Mouse (Mus musculus): Measurements from ENCODE around the gene Hmgcll1. TPM values are rescaled to one million over a fixed set of nuclear protein-coding genes. Genes with fewer than 3 reads are reported as not detected.
"Not testable (repeated sequence)": the region's sequence is repeated elsewhere in the genome, so short reads cannot be mapped to it uniquely, and the experiment has no call there.

Hmgcll1 gene
- polyA plus RNA-seq, 1 experiment from 2014 or later, result 2.9 TPM

DNA sequence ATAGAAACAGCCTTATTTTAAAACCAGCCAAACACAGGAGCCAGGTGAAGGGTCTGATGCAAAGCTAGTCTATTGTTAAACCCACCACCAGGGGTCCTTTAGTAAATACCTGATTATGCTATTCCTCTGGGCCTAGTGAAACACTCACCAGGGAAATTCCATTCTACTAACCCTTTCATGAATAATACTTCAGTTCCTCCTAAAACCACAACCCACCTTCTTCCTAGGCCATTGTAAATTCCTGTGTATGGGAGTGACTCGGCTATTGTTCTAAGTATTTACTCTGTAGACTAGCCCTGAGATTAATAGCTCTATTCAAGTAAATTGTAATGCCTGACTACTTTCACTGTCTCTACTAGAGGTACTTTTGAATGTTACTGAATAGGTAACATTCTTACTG lies 89.8 kb downstream of the Hmgcll1 start:
- H3K9ac ChIP-seq (ENCODE audit: low read depth, low read length); H3K27me3 ChIP-seq (replicated peaks; ENCODE audit: control insufficient read depth, insufficient read depth, low read length); DNase-seq (ENCODE audit: low spot score); H3K4me1 ChIP-seq (ENCODE audit: control insufficient read depth, insufficient read depth, low read length); H3K27ac ChIP-seq (replicated peaks; ENCODE audit: low read depth, low read length); ATAC-seq (ENCODE audit: low read depth); H3K9me3 ChIP-seq (ENCODE audit: control insufficient read depth, low read length); H3K4me2 ChIP-seq (ENCODE audit: low read depth, low read length); H3K36me3 ChIP-seq (ENCODE audit: control insufficient read depth, insufficient read depth, low read length); H3K4me3 ChIP-seq (ENCODE audit: low read depth, low read length): not testable (repeated sequence)
- 92% methylated on average over 1 of the region's 1 CpGs for WGBS

GRCm38 (mm10) chr9:76104846-76105245 lies 90.2 kb downstream of the Hmgcll1 start:
- H3K36me3 ChIP-seq (ENCODE audit: control insufficient read depth, insufficient read depth, low read length), result no peaks in the 10 kb centered on the region
- WGBS, result 89% methylated on average over 5 of the region's 5 CpGs
- no peak overlapping the region for H3K27ac ChIP-seq (replicated peaks; ENCODE audit: low read depth, low read length)
- no peak overlapping the region for H3K9ac ChIP-seq (ENCODE audit: low read depth, low read length)
- H3K4me3 ChIP-seq (ENCODE audit: low read depth, low read length), result no peak overlapping the region
- no peak for DNase-seq (ENCODE audit: low spot score)
- ATAC-seq (ENCODE audit: low read depth), result no peak
- H3K9me3 ChIP-seq (ENCODE audit: control insufficient read depth, low read length), result no peaks in the 10 kb centered on the region
- no peak overlapping the region for H3K4me2 ChIP-seq (ENCODE audit: low read depth, low read length)
- no peaks in the 10 kb centered on the region for H3K4me1 ChIP-seq (ENCODE audit: control insufficient read depth, insufficient read depth, low read length)
- H3K27me3 ChIP-seq (replicated peaks; ENCODE audit: control insufficient read depth, insufficient read depth, low read length), result no peaks in the 10 kb centered on the region

DNA sequence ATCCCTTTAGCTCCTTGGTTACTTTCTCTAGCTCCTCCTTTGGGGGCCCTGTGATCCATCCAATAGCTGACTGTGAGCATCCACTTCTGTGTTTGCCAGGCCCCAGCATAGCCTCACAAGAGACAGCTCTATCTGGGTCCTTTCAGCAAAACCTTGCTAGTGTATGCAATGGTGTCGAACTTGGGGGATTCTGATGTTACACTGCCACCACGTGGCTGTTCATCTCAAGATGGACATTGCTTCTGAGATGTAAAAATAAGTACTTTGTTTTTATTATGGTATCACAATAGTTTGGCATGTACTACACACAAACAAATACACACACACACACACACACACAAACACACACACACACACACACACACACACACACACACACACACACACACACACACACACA lies 108.2 kb downstream of the Hmgcll1 start:
- 3% methylated on average over 2 of the region's 2 CpGs for WGBS

DNA sequence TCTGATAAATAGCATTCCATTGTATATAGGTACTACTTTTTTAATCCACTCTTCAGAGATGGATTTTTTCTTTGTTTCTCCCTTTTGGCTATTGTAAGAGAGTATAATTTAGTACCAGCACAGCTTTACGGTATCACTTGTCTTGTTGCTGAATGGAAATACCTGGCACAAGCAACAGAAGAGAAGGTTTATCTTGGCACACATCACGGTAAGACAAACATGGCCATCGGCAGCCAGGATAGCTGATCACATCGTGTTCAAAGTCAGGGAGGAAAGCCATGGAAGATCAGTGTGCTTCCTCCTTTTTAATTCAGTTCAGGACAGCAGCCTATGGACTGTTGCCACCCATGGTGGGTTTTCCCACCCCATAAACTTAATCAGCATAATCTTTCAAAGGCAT lies 109.6 kb downstream of the Hmgcll1 start:
- Histone ChIP-seq H3K27me3 (replicated peaks; ENCODE audit: control insufficient read depth, insufficient read depth, low read length) (no peaks in the 10 kb centered on the region), H3K9me3 (ENCODE audit: control insufficient read depth, low read length) (no peaks in the 10 kb centered on the region), H3K36me3 (ENCODE audit: control insufficient read depth, insufficient read depth, low read length) (no peaks in the 10 kb centered on the region), H3K4me3 (ENCODE audit: low read depth, low read length) (no peak overlapping the region), H3K4me2 (ENCODE audit: low read depth, low read length) (no peak overlapping the region), H3K9ac (ENCODE audit: low read depth, low read length) (no peak overlapping the region), H3K27ac (replicated peaks; ENCODE audit: low read depth, low read length) (no peak overlapping the region), H3K4me1 (ENCODE audit: control insufficient read depth, insufficient read depth, low read length) (no peaks in the 10 kb centered on the region)
- no peak for DNase-seq (ENCODE audit: low spot score)
- WGBS, result 68% methylated on average over 4 of the region's 4 CpGs
- no peak for ATAC-seq (ENCODE audit: low read depth)

More for the DNA sequence above, 108.2 kb downstream of the Hmgcll1 start:
- H3K9me3 ChIP-seq (ENCODE audit: control insufficient read depth, low read length); H3K4me1 ChIP-seq (ENCODE audit: control insufficient read depth, insufficient read depth, low read length); H3K27ac ChIP-seq (replicated peaks; ENCODE audit: low read depth, low read length); H3K27me3 ChIP-seq (replicated peaks; ENCODE audit: control insufficient read depth, insufficient read depth, low read length); H3K9ac ChIP-seq (ENCODE audit: low read depth, low read length); H3K4me2 ChIP-seq (ENCODE audit: low read depth, low read length); H3K36me3 ChIP-seq (ENCODE audit: control insufficient read depth, insufficient read depth, low read length); H3K4me3 ChIP-seq (ENCODE audit: low read depth, low read length): not testable (repeated sequence)
- ATAC-seq (ENCODE audit: low read depth) (peak; percentile 68; the same call in 1 of the 2 replicates), DNase-seq (ENCODE audit: low spot score) (peak; percentile 82)

GRCm38 (mm10) chr9:76129353-76129752 lies 114.7 kb downstream of the Hmgcll1 start:
- H3K27me3 ChIP-seq (replicated peaks; ENCODE audit: control insufficient read depth, insufficient read depth, low read length), result no peaks in the 10 kb centered on the region
- no peaks in the 10 kb centered on the region for H3K36me3 ChIP-seq (ENCODE audit: control insufficient read depth, insufficient read depth, low read length)
- peaks cover 5% of the 10 kb centered on the region; the same call in 1 of the 2 replicates for H3K4me1 ChIP-seq (ENCODE audit: control insufficient read depth, insufficient read depth, low read length)
- ATAC-seq (ENCODE audit: low read depth) (no peak), DNase-seq (ENCODE audit: low spot score) (no peak)
- H3K4me3 ChIP-seq (ENCODE audit: low read depth, low read length), result no peak overlapping the region
- no peak overlapping the region for H3K4me2 ChIP-seq (ENCODE audit: low read depth, low read length)
- H3K9ac ChIP-seq (ENCODE audit: low read depth, low read length), result no peak overlapping the region
- WGBS, result 48% methylated on average over 1 of the region's 1 CpGs
- H3K9me3 ChIP-seq (ENCODE audit: control insufficient read depth, low read length), result no peaks in the 10 kb centered on the region
- H3K27ac ChIP-seq (replicated peaks; ENCODE audit: low read depth, low read length), result no peak overlapping the region

DNA sequence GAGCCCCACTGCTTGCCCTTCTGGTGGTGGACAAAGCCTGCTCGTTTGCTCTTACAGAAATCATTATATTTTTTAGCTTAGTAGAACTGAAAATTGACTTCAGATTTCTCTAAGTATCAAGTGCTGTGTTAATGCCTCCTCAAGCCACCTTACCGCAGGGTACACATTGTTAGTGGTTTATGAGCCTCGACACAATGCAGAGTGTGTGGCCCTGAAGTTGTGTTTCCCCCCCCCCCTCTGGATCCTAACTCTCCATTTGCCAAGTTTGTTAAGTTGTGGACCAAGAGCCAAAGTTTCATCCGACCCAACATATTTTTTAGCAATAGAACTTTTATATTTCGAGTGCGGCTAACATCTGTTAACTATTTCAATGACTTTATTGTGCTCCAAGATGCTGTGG lies 119.4 kb downstream of the Hmgcll1 start:
- no peak overlapping the region for H3K4me3 ChIP-seq (ENCODE audit: low read depth, low read length)
- no peaks in the 10 kb centered on the region for H3K9me3 ChIP-seq (ENCODE audit: control insufficient read depth, low read length)
- H3K9ac ChIP-seq (ENCODE audit: low read depth, low read length), result no peak overlapping the region
- DNase-seq (ENCODE audit: low spot score), result peak; percentile 66
- H3K27me3 ChIP-seq (replicated peaks; ENCODE audit: control insufficient read depth, insufficient read depth, low read length), result no peaks in the 10 kb centered on the region
- 65% methylated on average over 6 of the region's 6 CpGs for WGBS
- H3K4me1 ChIP-seq (ENCODE audit: control insufficient read depth, insufficient read depth, low read length), result peaks cover 8% of the 10 kb centered on the region; the same call in 1 of the 2 replicates
- peak overlapping the region; percentile 68; the same call in 1 of the 2 replicates for H3K27ac ChIP-seq (replicated peaks; ENCODE audit: low read depth, low read length)
- H3K36me3 ChIP-seq (ENCODE audit: control insufficient read depth, insufficient read depth, low read length), result no peaks in the 10 kb centered on the region
- no peak for ATAC-seq (ENCODE audit: low read depth)
- H3K4me2 ChIP-seq (ENCODE audit: low read depth, low read length), result no peak overlapping the region

- H3K27ac ChIP-seq (replicated peaks; ENCODE audit: low read depth, low read length), result no peak overlapping the region
- H3K9ac ChIP-seq (ENCODE audit: low read depth, low read length), result no peak overlapping the region
- WGBS, result 73% methylated on average over 3 of the region's 3 CpGs
- peak; percentile 88 for ATAC-seq (ENCODE audit: low read depth)
- H3K4me3 ChIP-seq (ENCODE audit: low read depth, low read length), result no peak overlapping the region
- no peaks in the 10 kb centered on the region for H3K36me3 ChIP-seq (ENCODE audit: control insufficient read depth, insufficient read depth, low read length)
- no peak overlapping the region for H3K4me2 ChIP-seq (ENCODE audit: low read depth, low read length)
- H3K9me3 ChIP-seq (ENCODE audit: control insufficient read depth, low read length), result no peaks in the 10 kb centered on the region
- DNase-seq (ENCODE audit: low spot score), result peak; percentile 89
- H3K4me1 ChIP-seq (ENCODE audit: control insufficient read depth, insufficient read depth, low read length), result peaks cover 8% of the 10 kb centered on the region; the same call in 1 of the 2 replicates
- no peaks in the 10 kb centered on the region for H3K27me3 ChIP-seq (replicated peaks; ENCODE audit: control insufficient read depth, insufficient read depth, low read length)
These were observed 123.9 kb downstream of the Hmgcll1 start for GRCm38 (mm10) chr9:76138378-76139109.

- ATAC-seq (ENCODE audit: low read depth), result no peak
- Histone ChIP-seq H3K9ac (ENCODE audit: low read depth, low read length) (no peak overlapping the region), H3K36me3 (ENCODE audit: control insufficient read depth, insufficient read depth, low read length) (no peaks in the 10 kb centered on the region), H3K27ac (replicated peaks; ENCODE audit: low read depth, low read length) (no peak overlapping the region), H3K27me3 (replicated peaks; ENCODE audit: control insufficient read depth, insufficient read depth, low read length) (no peaks in the 10 kb centered on the region), H3K4me3 (ENCODE audit: low read depth, low read length) (no peak overlapping the region), H3K4me1 (ENCODE audit: control insufficient read depth, insufficient read depth, low read length) (no peaks in the 10 kb centered on the region), H3K4me2 (ENCODE audit: low read depth, low read length) (no peak overlapping the region), H3K9me3 (ENCODE audit: control insufficient read depth, low read length) (no peaks in the 10 kb centered on the region)
- 71% methylated on average over 3 of the region's 3 CpGs for WGBS
- DNase-seq (ENCODE audit: low spot score), result no peak
These were observed 130.9 kb downstream of the Hmgcll1 start for GRCm38 (mm10) chr9:76145593-76145992.

DNA sequence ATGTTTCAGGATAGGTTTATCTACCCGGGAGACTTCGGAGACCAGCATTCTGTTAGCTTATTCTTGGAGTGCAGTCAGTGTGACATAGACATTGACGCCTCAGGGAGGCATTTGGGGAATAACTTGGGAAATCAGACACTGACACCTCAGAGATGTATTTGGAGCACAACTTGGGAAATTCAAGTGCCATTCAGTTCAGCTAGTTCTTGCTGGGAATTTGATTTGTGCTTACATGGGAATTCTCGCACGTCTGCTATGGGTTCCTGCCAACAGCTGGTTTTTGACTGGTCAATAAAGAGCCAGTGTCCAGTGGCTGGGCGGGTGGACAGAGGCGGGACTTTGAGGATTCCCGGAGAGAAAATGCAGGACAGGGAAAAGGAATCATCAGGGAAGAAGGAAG lies 147.8 kb downstream of the Hmgcll1 start:
- DNase-seq (ENCODE audit: low spot score) (no peak), ATAC-seq (ENCODE audit: low read depth) (no peak)
- 46% methylated on average over 8 of the region's 8 CpGs for WGBS
- no peak overlapping the region for H3K4me2 ChIP-seq (ENCODE audit: low read depth, low read length)
- H3K4me3 ChIP-seq (ENCODE audit: low read depth, low read length), result no peak overlapping the region
- H3K27ac ChIP-seq (replicated peaks; ENCODE audit: low read depth, low read length), result no peak overlapping the region
- no peaks in the 10 kb centered on the region for H3K9me3 ChIP-seq (ENCODE audit: control insufficient read depth, low read length)
- H3K9ac ChIP-seq (ENCODE audit: low read depth, low read length), result no peak overlapping the region
- H3K4me1 ChIP-seq (ENCODE audit: control insufficient read depth, insufficient read depth, low read length), result no peaks in the 10 kb centered on the region
- H3K27me3 ChIP-seq (replicated peaks; ENCODE audit: control insufficient read depth, insufficient read depth, low read length), result no peaks in the 10 kb centered on the region
- no peaks in the 10 kb centered on the region for H3K36me3 ChIP-seq (ENCODE audit: control insufficient read depth, insufficient read depth, low read length)

Data from embryonic facial prominence, embryonic 14.5 days (tissue).